Mouse (Mus musculus) forebrain, postnatal 0 days (tissue): Measurements from ENCODE around the gene Map2k1. TPM values are rescaled to one million over a fixed set of nuclear protein-coding genes. Genes with fewer than 3 reads are reported as not detected.
A peak's percentile ranks its signal among the peaks of the same experiment; 100 is the strongest.
"Not testable (repeated sequence)": the region's sequence is repeated elsewhere in the genome, so short reads cannot be mapped to it uniquely, and the experiment has no call there.

Experiments used
- ATAC-seq: fragments of 200-750 bp; cut with Nextera tagmentation; 2 replicates; pipeline ENCODE4 v1.8.0; 2017; ENCODE audit warnings: mild to moderate bottlenecking, moderate library complexity
- DNase-seq: peaks from one replicate; pipeline ENCODE4 v3.0.0-alpha.2; 2015
- H3K27ac ChIP-seq: fragments of 300-500 bp; sonication (generic); 2 replicates; pipeline ENCODE4 v1.5.1; 2014; ENCODE audit warnings: low read depth, mild to moderate bottlenecking, antibody characterized with exemption, low read length, moderate library complexity, mixed read lengths
- H3K27me3 ChIP-seq: fragments of 300-500 bp; sonication (generic); 2 replicates; pipeline ENCODE4 v1.6.1; 2014; ENCODE audit warnings: mild to moderate bottlenecking, low read length, mixed read lengths; ENCODE audit not compliant: insufficient read depth
- H3K36me3 ChIP-seq: fragments of 300-500 bp; sonication (generic); 2 replicates; pipeline ENCODE4 v1.6.1; 2014; ENCODE audit warnings: mild to moderate bottlenecking, moderate library complexity; ENCODE audit not compliant: insufficient read depth
- H3K4me1 ChIP-seq: fragments of 300-500 bp; sonication (generic); 2 replicates; pipeline ENCODE4 v1.6.1; 2014; ENCODE audit warnings: antibody characterized with exemption; ENCODE audit not compliant: insufficient read depth
- H3K4me2 ChIP-seq: fragments of 300-500 bp; sonication (generic); 2 replicates; pipeline ENCODE4 v1.6.1; 2014; ENCODE audit warnings: low read depth, mild to moderate bottlenecking, moderate library complexity
- H3K4me3 ChIP-seq: fragments of 300-500 bp; sonication (generic); 2 replicates; pipeline ENCODE4 v1.5.1; 2014; ENCODE audit warnings: low read depth, low read length, mixed read lengths
- H3K9ac ChIP-seq: fragments of 300-500 bp; sonication (generic); 2 replicates; pipeline ENCODE4 v1.6.1; 2014; ENCODE audit warnings: mild to moderate bottlenecking
- H3K9me3 ChIP-seq: fragments of 300-500 bp; sonication (generic); 2 replicates; pipeline ENCODE4 v1.6.1; 2016; ENCODE audit warnings: low read length
- CTCF ChIP-seq: sonication (generic); IDR thresholded peaks from 2 replicates; pipeline ENCODE4 v1.5.1; 2016; ENCODE audit warnings: antibody characterized with exemption, control low read depth, low read depth
- WGBS: fragments of 180-500 bp; shearing (Covaris S2); extraction: QIAGEN DNeasy Blood & Tissue Kit; methylation state at CpG from one replicate; pipeline ENCODE4 v1.1.7; 2014; 5-methylcytosine and 5-hydroxymethylcytosine counted together
- microRNA-seq, 2 experiments: library from miRNA; unstranded; fragments of <30 nt; microRNA quantifications; one replicate each; pipeline ENCODE4; 2016
- polyA plus RNA-seq: library from polyadenylated mRNA; unstranded; fragments of >200 nt; fragmentation: Nextera tagmentation; extraction: Ambion mirVana; gene quantifications from 2 replicates; pipeline ENCODE4 v1.2.1, GENCODE M21; 2015
- total RNA-seq: library from RNA; depleted of rRNA; stranded (reverse); fragments of >200 nt; gene quantifications from 2 replicates; pipeline ENCODE4 v1.2.3, GENCODE M21; 2014; rRNA removed

The Map2k1 gene
- total and polyA plus RNA-seq, 2 experiments from 2014 or later = 60.8 to 69.9 TPM

DNA sequence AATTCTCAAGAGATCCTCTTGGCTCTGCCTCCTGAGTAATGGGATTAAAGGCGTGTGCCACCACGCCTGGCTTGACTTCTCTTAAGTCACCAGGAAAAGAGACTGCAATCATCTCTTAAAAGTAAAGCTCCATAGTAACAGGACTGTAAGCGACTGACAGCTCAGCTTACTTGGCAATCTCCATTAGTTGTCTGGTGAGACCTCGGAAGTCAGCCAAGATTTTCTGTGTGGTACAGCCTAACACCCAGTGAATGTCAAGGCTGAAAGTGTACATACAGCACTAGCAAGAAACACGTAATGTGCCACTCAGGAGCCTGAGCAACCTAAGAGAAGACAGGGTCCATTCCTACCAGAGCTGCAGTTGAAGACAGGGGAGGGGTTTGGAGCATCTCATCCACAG is 93.0 kb downstream of the Map2k1 start:
- Histone ChIP-seq H3K27ac (no peak overlapping the region), H3K27me3 (no peaks in the 10 kb centered on the region), H3K4me1 (no peaks in the 10 kb centered on the region), H3K36me3 (no peaks in the 10 kb centered on the region), H3K4me3 (no peak overlapping the region), H3K4me2 (no peak overlapping the region), H3K9ac (no peak overlapping the region), H3K9me3 (no peaks in the 10 kb centered on the region)
- ATAC-seq (no peak), DNase-seq (no peak)
- WGBS = 92% methylated on average over 5 of the region's 5 CpGs
- no peak for TF ChIP-seq CTCF

DNA sequence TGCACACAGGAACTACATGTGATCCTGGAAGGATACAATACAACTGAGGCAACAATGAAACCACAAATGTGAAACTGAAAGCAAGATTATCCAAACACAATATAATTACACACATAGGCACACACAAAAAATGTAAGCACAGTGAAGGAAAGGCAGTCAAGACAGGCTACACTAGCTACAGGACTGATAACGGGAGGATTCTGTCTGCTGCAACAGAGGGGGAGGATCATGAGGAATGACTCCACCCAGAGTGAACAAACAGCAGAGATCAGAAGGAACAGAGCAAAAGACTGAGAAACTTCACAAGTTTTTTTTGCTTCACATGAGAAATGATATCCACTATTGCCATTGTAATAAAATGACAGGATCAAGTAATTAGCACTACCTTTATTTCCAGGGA is 96.8 kb downstream of the Map2k1 start:
- ATAC-seq (no peak), DNase-seq (no peak)
- Histone ChIP-seq H3K9ac (no peak overlapping the region), H3K27me3 (no peaks in the 10 kb centered on the region), H3K4me2 (no peak overlapping the region), H3K4me1 (no peaks in the 10 kb centered on the region), H3K36me3 (no peaks in the 10 kb centered on the region), H3K4me3 (no peak overlapping the region), H3K27ac (no peak overlapping the region), H3K9me3 (no peaks in the 10 kb centered on the region)
- 90% methylated on average over 1 of the region's 1 CpGs for WGBS
- no peak for TF ChIP-seq CTCF

DNA sequence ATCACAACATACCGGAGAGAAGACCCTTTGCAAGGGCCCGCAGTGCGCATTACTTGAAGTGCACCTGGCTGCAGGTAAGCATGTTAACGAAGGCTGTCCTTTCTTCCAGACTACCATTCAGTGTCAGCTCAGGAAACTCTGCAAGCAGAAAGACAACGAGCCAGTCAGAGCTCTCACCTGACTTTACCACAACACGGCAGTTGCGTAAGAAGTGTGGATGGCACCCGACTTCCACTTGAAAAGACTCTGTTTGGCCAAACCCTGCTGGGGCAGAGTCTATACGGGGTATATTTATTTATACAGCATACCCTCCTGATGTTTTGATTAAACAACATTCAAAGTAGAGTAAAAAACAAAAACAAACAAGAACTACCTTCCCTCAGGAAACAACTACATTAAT is 113.6 kb downstream of the Map2k1 start:
- H3K4me1 ChIP-seq = no peaks in the 10 kb centered on the region
- no peaks in the 10 kb centered on the region for H3K27me3 ChIP-seq
- no peak overlapping the region for H3K9ac ChIP-seq
- H3K9me3 ChIP-seq = no peaks in the 10 kb centered on the region
- no peak for TF ChIP-seq CTCF
- H3K4me2 ChIP-seq = no peak overlapping the region
- ATAC-seq (no peak), DNase-seq (no peak)
- no peak overlapping the region for H3K27ac ChIP-seq
- no peaks in the 10 kb centered on the region for H3K36me3 ChIP-seq
- H3K4me3 ChIP-seq = no peak overlapping the region
- WGBS = 93% methylated on average over 9 of the region's 9 CpGs

DNA sequence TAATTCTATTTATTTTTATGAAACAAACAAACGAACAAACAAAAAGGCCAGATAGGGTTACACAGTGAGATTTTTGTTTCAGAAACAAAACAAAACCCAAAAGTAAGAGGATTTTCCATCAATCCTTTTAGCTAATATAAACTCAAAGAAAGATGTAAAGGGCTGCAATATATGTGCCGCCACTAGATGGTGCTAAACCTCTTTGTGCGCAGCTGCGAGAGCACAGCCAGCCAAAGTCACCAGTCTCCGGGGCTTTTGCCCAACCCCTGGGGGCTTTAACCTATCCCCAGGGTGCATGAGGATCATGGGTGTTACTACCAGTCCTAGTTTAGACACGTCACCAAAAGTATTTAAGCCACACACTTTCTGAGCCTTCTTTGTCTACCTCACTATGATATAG is 114.5 kb downstream of the Map2k1 start:
- not testable (repeated sequence) for ATAC-seq, H3K27me3 ChIP-seq, H3K36me3 ChIP-seq, H3K9ac ChIP-seq, H3K4me1 ChIP-seq, H3K4me3 ChIP-seq, H3K9me3 ChIP-seq, H3K4me2 ChIP-seq, H3K27ac ChIP-seq
- WGBS = 6% methylated on average over 6 of the region's 6 CpGs
- peak; percentile 69 for DNase-seq
- TF ChIP-seq CTCF = peak; percentile 73

Small RNA genes within 50 kb of the gene (microRNA-seq; reads per million reads assigned to microRNA genes)
- gene Gm24106 = 0 reads per million in 2 experiments

Other genes with a start within 250 kb of the Map2k1 start
- 4.5 and 7.5 TPM in 2 replicates for gene Smad6, start 231.6 kb downstream of the Map2k1 start, total RNA-seq
- 1.4 and 1.5 TPM in 2 replicates for gene Smad6, start 231.6 kb downstream of the Map2k1 start, polyA plus RNA-seq
- not detected in 2 replicates for gene Lctl, start 136.5 kb downstream of the Map2k1 start, total RNA-seq
- not detected in 2 replicates for gene Lctl, start 136.5 kb downstream of the Map2k1 start, polyA plus RNA-seq
- 5.8 and 8.9 TPM in 2 replicates for gene Zwilch, start 80.5 kb downstream of the Map2k1 start, total RNA-seq
- gene Zwilch, start 80.5 kb downstream of the Map2k1 start, polyA plus RNA-seq = 1.3 and 2.0 TPM in 2 replicates
- gene Rpl4, start 80.3 kb downstream of the Map2k1 start, total RNA-seq = 957 and 1,068 TPM in 2 replicates
- gene Rpl4, start 80.3 kb downstream of the Map2k1 start, polyA plus RNA-seq = 693 and 790 TPM in 2 replicates
- gene Snapc5, start 74.4 kb downstream of the Map2k1 start, total RNA-seq = 10.5 and 15.2 TPM in 2 replicates
- gene Snapc5, start 74.4 kb downstream of the Map2k1 start, polyA plus RNA-seq = 18.2 and 24.5 TPM in 2 replicates
- gene Uchl4, start 18.4 kb downstream of the Map2k1 start, total RNA-seq = 0.62 TPM in 1 of 2 replicates, not detected in the other
- 1.8 and 2.3 TPM in 2 replicates for gene Uchl4, start 18.4 kb downstream of the Map2k1 start, polyA plus RNA-seq
- 81.2 and 85.9 TPM in 2 replicates for gene Tipin, start 27.9 kb upstream of the Map2k1 start, total RNA-seq
- 88.0 and 96.5 TPM in 2 replicates for gene Tipin, start 27.9 kb upstream of the Map2k1 start, polyA plus RNA-seq
- gene Dis3l, start 87.7 kb upstream of the Map2k1 start, total RNA-seq = 19.6 and 28.6 TPM in 2 replicates
- 15.3 and 18.1 TPM in 2 replicates for gene Dis3l, start 87.7 kb upstream of the Map2k1 start, polyA plus RNA-seq
- gene Megf11, start 132.0 kb upstream of the Map2k1 start, total RNA-seq = 7.4 and 14.5 TPM in 2 replicates
- gene Megf11, start 132.0 kb upstream of the Map2k1 start, polyA plus RNA-seq = 5.0 and 8.9 TPM in 2 replicates